Mouse (Mus musculus) cerebellum, adult 2 months (tissue): Measurements from ENCODE around the gene Gm49353. TPM values are rescaled to one million over a fixed set of nuclear protein-coding genes. Genes with fewer than 3 reads are reported as not detected.

ENCODE experiments used
- DNase-seq, 2 experiments: peaks; one replicate each; pipeline ENCODE4 v3.0.0; 2021
- H3K27ac ChIP-seq: fragments of 200-500 bp; 2 replicates; pipeline ENCODE4 v1.5.1; 2012; ENCODE audit warnings: low read length, control low read depth, inconsistent platforms; ENCODE audit not compliant: insufficient read depth
- H3K27me3 ChIP-seq: fragments of 200-500 bp; 2 replicates; pipeline ENCODE4 v1.6.1; 2012; ENCODE audit warnings: inconsistent platforms, mild to moderate bottlenecking, low read length, moderate library complexity; ENCODE audit not compliant: control insufficient read depth, insufficient read depth
- H3K4me1 ChIP-seq: fragments of 200-500 bp; 2 replicates; pipeline ENCODE4 v1.6.1; 2011; ENCODE audit warnings: low read length; ENCODE audit not compliant: control insufficient read depth, insufficient read depth
- H3K4me3 ChIP-seq: fragments of 200-500 bp; replicated peaks from 2 replicates; pipeline ENCODE3; 2011; ENCODE audit warnings: mild to moderate bottlenecking, low read depth, low read length, control low read depth; ENCODE audit not compliant: insufficient read depth
- CTCF ChIP-seq: fragments of 200-500 bp; IDR thresholded peaks from 2 replicates; pipeline ENCODE4 v1.5.1; 2011; ENCODE audit warnings: low read depth, mild to moderate bottlenecking, control low read depth, low read length, moderate library complexity, borderline replicate concordance; ENCODE audit not compliant: insufficient read depth
- POLR2A ChIP-seq: fragments of 200-500 bp; IDR thresholded peaks from 2 replicates; pipeline ENCODE4 v1.6.1; 2011; ENCODE audit warnings: low read length, control low read depth, borderline replicate concordance; ENCODE audit not compliant: insufficient read depth
- WGBS: fragments of 180-500 bp; shearing (Covaris S2); methylation state at CpG from one replicate; pipeline ENCODE4 v1.1.7; 2018; 5-methylcytosine and 5-hydroxymethylcytosine counted together
- polyA plus RNA-seq: library from polyadenylated mRNA; depleted of rRNA; stranded (reverse); fragments of >200 nt; gene quantifications from 2 replicates; pipeline ENCODE4 v1.2.3, GENCODE M21; 2012; rRNA removed

Gene Gm49353
- polyA plus RNA-seq, 1 experiment = 6.9 TPM

GRCm38 (mm10) chr10:29216957-29217356 lies 18.2 kb downstream of the Gm49353 start:
- no peak for TF ChIP-seq POLR2A
- TF ChIP-seq CTCF = no peak
- 0 out of 2 replicates have a peak, but pooled peaks cover 2% of the 10 kb centered on the region for H3K4me1 ChIP-seq
- no peak for DNase-seq
- no peaks in the 10 kb centered on the region for H3K27me3 ChIP-seq
- H3K27ac ChIP-seq = no peak overlapping the region
- WGBS = 97% methylated on average over 1 of the region's 1 CpGs
- no peak overlapping the region for H3K4me3 ChIP-seq

- H3K27me3 ChIP-seq = no peaks in the 10 kb centered on the region
- TF ChIP-seq POLR2A = no peak
- no peak for DNase-seq
- H3K4me1 ChIP-seq = 0 out of 2 replicates have a peak, but pooled peaks cover 2% of the 10 kb centered on the region
- H3K4me3 ChIP-seq = no peak overlapping the region
- WGBS = 72% methylated on average over 2 of the region's 2 CpGs
- H3K27ac ChIP-seq = no peak overlapping the region
Measured at GRCm38 (mm10) chr10:29217451-29217850, 18.7 kb downstream of the Gm49353 start.

- DNase-seq = no peak
- no peak for TF ChIP-seq CTCF
- 93% methylated on average over 4 of the region's 4 CpGs for WGBS
Measured at GRCm38 (mm10) chr10:29225329-29225728, 26.6 kb downstream of the Gm49353 start.

GRCm38 (mm10) chr10:29231208-29231607 lies 32.5 kb downstream of the Gm49353 start:
- TF ChIP-seq POLR2A (no peak), CTCF (no peak)
- DNase-seq = no peak
- Histone ChIP-seq H3K27me3 (no peaks in the 10 kb centered on the region), H3K4me1 (no peaks in the 10 kb centered on the region), H3K4me3 (no peak overlapping the region), H3K27ac (no peak overlapping the region)
- WGBS = 48% methylated on average over 2 of the region's 2 CpGs

More at GRCm38 (mm10) chr10:29225329-29225728, 26.6 kb downstream of the Gm49353 start:
- H3K27me3 ChIP-seq = no peaks in the 10 kb centered on the region
- H3K27ac ChIP-seq = no peak overlapping the region
- H3K4me3 ChIP-seq = no peak overlapping the region
- no peaks in the 10 kb centered on the region for H3K4me1 ChIP-seq

Other genes with a start within 250 kb of the Gm49353 start
- gene 2310057J18Rik, start 212.7 kb upstream of the Gm49353 start, polyA plus RNA-seq = not detected in 2 replicates
- gene Soga3, start 55.1 kb upstream of the Gm49353 start, polyA plus RNA-seq = 37.3 and 40.1 TPM in 2 replicates
- 37.2 and 39.0 TPM in 2 replicates for gene 9330159F19Rik, start 12.7 kb downstream of the Gm49353 start, polyA plus RNA-seq
- 34.0 and 35.7 TPM in 2 replicates for gene Echdc1, start 114.2 kb downstream of the Gm49353 start, polyA plus RNA-seq
- 92.6 and 108 TPM in 2 replicates for gene Rnf146, start 163.5 kb downstream of the Gm49353 start, polyA plus RNA-seq